Mouse (Mus musculus) cerebellum, adult 11-12 months (tissue): ENCODE data around the gene Snd1.

ENCODE experiments used
- DNase-seq: peaks from one replicate; pipeline ENCODE4 v3.0.0; 2022

Gene Snd1

GRCm38 (mm10) chr6:28645231-28645630, 170.3 kb downstream of the Snd1 start:
- DNase-seq, result no peak

- DNase-seq, result peak; percentile 38
These were observed 181.6 kb downstream of the Snd1 start for GRCm38 (mm10) chr6:28656511-28656910.

DNA sequence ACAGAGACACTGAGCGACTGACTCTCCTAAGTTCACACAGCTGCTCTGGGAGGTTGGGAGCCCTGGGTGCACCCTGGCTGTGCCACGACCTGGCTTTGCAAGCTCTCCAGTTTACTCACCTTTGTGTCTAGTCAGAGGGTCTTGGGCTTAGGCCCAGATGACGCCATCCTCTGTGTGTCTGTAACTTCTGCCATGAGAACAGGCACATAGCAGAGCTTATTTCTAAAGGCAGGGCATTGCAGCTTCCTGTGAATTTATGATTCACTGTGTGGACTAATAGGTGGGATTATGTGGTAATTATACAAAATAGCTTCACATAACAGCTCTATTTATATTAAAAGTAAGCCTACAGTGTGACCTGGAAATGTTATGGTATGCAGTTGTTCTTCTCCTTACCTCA, 188.1 kb downstream of the Snd1 start:
- DNase-seq, result no peak

GRCm38 (mm10) chr6:28663670-28664069, 188.7 kb downstream of the Snd1 start:
- no peak for DNase-seq

GRCm38 (mm10) chr6:28664716-28665115, 189.8 kb downstream of the Snd1 start:
- no peak for DNase-seq

- peak; percentile 20 for DNase-seq
These were observed 192.6 kb downstream of the Snd1 start for GRCm38 (mm10) chr6:28667586-28667985.

- no peak for DNase-seq
These were observed 194.3 kb downstream of the Snd1 start for GRCm38 (mm10) chr6:28669251-28669650.

DNA sequence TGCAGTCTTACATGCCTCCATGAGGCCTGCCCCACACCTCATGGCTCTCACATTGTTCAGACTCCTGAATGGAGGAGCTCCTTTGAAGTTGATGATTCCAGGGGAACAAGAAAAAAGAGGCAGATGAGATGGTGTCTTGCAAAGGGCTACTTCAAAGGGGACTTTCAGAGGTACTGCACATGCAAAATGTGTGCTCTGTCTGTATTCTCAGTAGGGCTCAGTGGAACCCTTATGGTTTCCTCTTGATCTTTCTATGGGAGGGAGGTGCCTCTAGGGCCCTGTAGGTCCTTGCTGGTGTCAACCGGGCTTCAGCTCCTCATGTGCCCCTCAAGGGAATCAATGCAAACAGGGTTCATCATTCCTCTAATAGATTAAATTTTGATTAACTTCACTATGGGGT, 197.4 kb downstream of the Snd1 start:
- DNase-seq, result no peak

GRCm38 (mm10) chr6:28674686-28675085, 199.7 kb downstream of the Snd1 start:
- no peak for DNase-seq

GRCm38 (mm10) chr6:28678896-28679295, 204.0 kb downstream of the Snd1 start:
- no peak for DNase-seq

DNA sequence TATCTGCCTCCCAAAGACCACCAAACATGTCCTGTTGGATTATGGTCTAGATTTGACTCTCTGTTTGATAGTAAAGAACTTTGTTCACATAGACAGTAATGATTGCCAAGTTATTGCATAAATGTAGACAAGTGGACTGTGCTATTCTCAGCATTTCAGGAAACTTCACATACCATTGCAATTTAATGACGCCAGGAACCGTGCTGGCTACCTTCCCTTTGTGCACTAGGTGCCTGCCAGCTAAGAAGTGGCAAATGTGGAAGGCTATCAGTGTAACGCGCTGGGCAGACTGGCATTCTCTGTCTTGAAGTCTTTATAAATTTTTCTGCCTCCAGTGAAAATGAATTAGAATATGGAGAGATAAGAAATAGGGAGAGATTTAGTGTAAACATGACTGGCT, 205.6 kb downstream of the Snd1 start:
- DNase-seq, result no peak

- DNase-seq, result no peak
These were observed 206.8 kb downstream of the Snd1 start for GRCm38 (mm10) chr6:28681521-28682457.

DNA sequence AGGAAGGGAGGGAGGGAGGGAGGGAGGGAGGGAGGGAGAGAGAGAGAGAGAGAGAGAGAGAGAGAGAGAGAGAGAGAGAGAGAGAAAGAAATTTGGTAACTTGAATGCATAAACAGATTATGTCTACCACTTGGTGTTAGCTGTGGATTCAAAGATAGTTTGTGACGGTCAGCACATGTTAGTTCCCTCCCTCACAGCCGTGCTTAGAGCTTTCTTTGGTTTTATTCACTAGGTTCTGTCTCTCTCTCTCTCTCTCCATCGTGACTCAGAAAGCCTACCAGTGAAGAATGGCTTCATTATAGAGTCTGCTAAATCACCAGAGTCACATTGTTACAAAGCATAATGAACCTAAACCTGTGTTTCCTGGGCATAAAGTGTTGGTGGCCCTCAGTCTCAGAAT, 210.1 kb downstream of the Snd1 start:
- no peak for DNase-seq

DNA sequence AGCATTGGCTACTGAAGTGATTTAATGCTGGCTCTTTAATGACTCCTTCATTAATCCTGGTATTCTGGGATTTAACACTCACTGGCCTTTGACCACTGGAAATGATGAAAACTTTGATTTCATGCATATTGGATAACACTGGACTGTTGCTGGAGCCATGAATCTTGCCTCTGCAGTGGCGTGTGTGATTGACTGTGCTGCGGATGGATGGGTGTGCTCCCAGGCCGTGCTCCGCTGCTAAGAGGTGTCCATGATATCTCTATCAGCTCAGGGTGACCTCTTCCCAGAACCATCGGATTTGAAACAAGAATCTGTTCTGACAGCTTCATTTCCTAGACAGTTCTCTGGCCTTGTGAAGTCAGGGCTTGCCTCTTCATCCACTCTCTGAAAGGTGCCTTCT, 210.8 kb downstream of the Snd1 start:
- no peak for DNase-seq

DNA sequence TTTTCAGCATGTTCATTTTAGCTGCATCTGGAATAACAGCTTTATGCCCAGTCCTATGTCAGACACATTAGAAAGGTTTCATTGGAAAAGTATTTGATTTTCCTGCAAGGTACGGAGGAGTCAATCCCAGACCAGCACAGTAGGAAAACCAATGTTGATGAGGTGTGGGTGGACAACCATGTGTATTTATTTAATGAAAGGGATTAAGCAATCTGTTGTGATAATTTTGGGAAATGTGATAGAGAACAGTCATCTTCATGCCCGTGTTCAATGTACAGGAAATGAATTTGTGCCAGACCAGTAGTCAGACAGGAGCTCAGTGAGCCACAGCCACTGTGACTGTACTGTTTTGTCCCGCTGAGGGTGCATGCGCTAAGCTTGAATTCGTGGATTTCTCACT, 212.8 kb downstream of the Snd1 start:
- no peak for DNase-seq

DNA sequence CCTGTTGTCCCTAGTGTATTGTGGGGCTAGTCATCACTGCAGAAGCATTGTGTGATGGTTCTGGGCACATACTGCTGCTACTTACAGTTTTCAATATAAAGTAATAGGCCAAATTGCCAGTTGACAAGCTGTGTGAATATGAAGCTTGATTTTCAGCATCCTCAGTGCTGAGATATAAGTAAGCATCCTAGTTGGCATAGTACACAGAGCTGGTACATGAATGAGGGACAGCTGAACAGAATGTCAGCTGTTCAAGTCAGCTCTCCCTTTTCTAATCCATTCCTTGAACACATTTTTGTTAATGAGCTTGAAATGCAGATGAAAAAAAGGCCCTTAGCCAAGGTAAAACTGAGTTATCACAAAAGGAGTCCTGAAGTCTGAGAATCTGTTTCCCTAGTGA, 217.7 kb downstream of the Snd1 start:
- DNase-seq, result no peak

DNA sequence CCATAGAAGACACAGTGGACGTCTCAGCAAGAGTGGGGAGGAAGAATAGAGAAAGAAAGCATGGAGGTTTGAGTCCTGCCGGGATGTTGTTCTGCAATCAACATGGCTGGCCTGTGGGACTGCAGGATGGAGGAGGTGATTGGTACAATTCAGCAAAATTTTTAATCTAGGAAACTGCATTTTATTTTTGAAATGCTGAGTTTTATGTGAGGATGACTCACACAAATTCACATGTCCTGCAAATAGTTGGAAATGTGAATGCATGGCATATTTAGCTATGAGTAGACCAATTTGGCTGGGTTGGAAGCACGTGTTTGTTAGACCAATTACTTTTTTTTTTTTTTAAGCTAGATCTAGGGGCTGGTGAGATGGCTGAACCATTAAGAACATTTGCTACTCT, 222.3 kb downstream of the Snd1 start:
- DNase-seq, result no peak

GRCm38 (mm10) chr6:28704612-28705011, 229.7 kb downstream of the Snd1 start:
- no peak for DNase-seq

DNA sequence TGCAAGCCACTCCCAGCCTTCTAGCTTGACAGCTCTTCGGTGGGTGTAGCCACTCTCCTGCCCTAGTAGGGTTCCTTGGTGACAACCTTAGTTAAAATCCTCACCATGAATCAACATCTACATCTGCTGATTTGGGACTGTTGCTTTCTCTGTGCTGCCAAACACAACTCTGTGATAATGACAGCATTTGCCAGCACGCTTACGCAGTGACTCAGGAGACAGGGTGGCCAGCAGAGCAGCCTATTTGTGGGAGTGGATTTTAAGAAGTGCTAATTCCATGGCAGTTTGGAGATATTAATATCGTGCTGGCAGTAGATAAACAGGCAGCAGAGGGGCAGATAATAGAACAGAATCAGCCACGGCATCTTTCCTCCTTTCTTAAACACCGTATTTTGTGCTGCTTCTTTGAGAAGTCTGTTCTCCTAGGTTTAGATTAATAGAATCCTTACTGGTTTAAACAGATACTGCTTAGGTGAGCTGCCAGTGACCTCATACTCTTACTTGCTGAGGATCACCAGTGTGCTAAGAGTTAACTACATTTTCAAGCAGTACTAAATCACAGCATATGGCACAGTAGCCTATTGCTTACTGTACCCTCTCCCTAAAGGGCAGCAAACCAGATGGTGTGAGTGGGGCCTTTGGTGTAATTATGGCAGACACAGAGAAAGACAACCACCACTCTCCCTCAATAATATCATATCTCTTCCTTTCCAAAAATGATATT, 230.6 kb downstream of the Snd1 start:
- peak; percentile 50 for DNase-seq

DNA sequence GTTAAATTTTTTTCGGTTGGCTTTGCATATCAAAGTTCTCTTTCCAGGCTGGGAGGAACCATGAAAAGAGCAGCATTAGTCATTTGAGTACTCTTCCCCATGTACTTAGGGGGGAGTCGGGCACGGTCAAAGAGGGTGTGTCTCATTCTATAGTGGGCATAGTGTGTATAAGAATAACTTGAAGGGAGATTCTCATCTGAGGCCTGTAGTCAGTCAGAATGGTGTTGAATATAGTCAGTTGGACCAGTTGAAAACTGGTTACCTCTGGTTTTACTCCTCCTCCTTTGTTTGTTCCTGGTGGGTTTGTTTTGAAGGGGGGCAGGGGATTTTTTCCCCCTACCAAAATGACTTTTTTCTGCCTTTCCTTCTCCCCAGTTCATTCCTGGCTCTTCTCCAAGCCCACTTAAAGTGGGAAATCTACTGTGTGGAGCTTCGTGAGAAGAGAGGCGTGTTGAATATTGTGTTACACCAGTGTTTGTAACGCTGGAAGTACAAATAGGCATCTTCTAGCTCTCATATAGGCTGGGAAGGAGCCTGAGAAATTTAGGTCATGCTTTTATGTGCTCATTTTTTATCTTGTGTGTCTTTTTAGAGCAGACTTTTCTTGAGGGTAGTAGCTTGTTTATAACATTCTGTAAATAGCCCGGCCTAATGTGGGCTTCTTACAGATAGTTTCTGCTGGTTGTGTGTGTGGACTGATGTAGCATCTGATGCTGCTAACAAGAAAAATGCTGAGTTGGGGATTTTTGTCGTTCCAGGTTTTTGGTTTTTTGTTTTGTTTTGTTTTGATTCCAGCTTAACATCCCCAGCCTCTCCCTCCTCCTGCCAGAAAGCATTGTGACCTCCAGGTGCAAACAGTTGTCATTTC, 231.4 kb downstream of the Snd1 start:
- DNase-seq, result no peak

GRCm38 (mm10) chr6:28706976-28707592, 232.1 kb downstream of the Snd1 start:
- DNase-seq, result peak; percentile 34

DNA sequence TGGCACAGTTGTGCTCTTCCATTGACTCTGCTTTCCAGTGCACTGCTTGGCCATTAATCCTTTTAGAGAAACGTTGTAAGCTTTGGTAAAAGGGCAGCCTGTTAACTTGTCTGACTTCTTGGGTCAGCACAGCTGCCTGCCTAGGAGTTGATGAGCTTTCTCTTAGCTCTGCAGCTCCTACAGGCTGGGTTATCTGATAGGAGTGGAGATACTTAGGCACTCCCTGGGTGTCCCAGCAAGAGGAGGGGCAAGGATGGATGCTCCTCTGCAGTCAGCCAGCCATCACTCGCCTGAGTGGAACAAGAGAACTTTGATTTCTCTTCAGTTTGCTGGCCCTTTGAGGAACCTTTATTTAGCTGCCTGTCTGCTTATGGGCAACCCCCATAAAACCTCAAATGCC, 235.1 kb downstream of the Snd1 start:
- DNase-seq, result no peak
